Mouse (Mus musculus) frontal cortex, adult 2 months (tissue): Measurements from ENCODE around the gene Rhox7a. TPM values are rescaled to one million over a fixed set of nuclear protein-coding genes. Genes with fewer than 3 reads are reported as not detected.
"Not testable (repeated sequence)": the region's sequence is repeated elsewhere in the genome, so short reads cannot be mapped to it uniquely, and the experiment has no call there.

Experiments
- DNase-seq, 2 experiments: peaks; one replicate each; pipeline ENCODE4 v3.0.0; 2022; ENCODE audit warnings: low spot score in 1 of 2; ENCODE audit errors: extremely low spot score in 1 of 2
- polyA plus RNA-seq: library from polyadenylated mRNA; depleted of rRNA; stranded (reverse); fragments of >200 nt; gene quantifications from 2 replicates; pipeline ENCODE4 v1.2.3, GENCODE M21; 2012; rRNA removed

The Rhox7a gene
- polyA plus RNA-seq = not detected in 2 replicates

DNA sequence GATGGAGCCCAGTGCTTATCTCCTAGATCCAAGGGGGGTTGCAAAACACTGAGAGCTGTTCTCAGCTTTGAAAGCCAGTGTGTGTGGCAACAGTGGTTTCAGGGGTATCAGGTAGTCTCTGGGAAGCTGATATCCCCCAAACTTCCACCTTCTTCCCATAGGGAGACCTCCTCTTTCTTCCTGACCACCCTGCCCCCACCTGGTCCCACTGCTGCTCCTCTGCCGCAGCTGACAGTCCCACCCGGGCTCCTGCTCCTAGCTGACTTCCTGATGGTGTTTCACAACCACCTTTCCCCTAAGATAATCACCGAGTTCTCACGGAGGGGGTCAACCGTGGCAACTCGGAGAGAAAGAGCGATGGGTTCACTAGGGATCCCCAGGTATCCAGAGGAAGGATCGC lies at the start of gene Rhox7a:
Gene Rhox7a (plus strand): TSS at position 301 of the 400 bp plus-strand sequence.
- DNase-seq = not testable (repeated sequence)

- no peak for DNase-seq
These were observed 24.0 kb upstream of the Rhox7a start for GRCm38 (mm10) chrX:37807286-37808080.

DNA sequence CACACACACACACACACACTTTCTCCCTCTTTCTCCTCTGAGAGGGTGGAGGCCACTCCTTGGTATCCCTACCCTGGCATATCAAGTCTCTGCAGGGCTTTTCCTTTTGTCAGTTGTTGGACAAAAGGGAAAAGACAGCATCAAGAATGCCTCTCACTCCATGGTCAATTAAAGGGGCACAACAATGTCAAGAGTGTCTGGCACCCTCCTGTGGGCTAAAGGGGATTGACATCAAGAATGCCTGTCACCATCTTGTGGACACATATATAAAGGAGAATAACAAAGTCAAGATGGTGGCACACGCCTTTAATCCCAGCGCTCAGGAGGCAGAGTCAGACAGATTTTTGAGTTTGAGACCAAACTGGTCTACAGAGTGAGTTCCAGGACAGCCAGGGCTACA lies 22.1 kb upstream of the Rhox7a start:
- DNase-seq = no peak

DNA sequence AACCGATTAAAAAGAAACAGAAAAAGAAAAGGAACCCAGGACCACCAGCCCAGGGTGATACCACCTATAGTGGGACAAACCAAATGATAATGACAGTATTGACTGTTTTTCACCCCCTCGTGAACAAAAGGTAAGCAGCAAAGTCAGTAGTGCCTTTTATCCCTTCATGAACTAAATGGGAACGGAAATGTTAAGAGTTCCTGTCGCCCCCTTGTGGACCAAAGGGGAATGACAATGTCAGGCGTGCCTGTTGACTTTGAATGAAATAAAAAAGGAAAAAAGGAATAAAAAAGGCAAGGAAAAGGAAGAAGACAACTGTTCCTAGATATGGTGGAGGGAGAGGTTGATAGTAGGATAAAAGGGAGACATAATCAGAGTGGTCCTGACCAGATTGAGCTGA lies 20.3 kb upstream of the Rhox7a start:
- DNase-seq = peak in 1 of 2 experiments; percentile 13

GRCm38 (mm10) chrX:37815665-37816064 lies 15.8 kb upstream of the Rhox7a start:
- peak in 1 of 2 experiments; percentile 5 for DNase-seq

- not testable (repeated sequence) for DNase-seq
These were observed 4.9 kb upstream of the Rhox7a start, which contains the start of gene Rhox6 for GRCm38 (mm10) chrX:37826610-37827009. Gene Rhox6, plus strand, starts transcription at chrX:37826910.

DNA sequence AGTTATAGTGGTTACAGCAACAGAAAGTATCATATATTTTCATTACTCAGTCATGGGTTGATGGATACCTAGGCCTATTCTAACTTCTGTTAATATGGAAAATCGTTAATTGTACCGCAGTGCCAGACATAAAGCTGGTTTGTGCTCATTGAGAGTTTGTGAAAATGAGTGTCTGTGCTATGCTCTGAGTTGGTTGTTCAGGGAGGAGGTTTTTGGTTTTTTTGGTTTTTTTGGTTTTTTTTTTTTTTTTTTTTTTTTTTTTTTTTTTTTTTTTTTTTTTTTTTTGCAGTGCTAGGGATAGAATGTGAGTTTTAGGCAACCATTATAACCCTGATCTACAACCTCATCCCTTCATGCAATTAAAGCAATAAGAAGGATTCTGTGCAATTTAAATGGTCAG lies 40.2 kb downstream of the Rhox7a start:
- no peak for DNase-seq

- no peak for DNase-seq
These were observed 47.4 kb downstream of the Rhox7a start, which contains the start of gene Rhox8 for GRCm38 (mm10) chrX:37878844-37879243. Gene Rhox8, minus strand, starts transcription at chrX:37878944.

Other genes starting within 250 kb of the Rhox7a start
- gene Rhox4f, start 224.0 kb upstream of the Rhox7a start, polyA plus RNA-seq = not detected in 2 replicates
- gene Rhox3g, start 203.1 kb upstream of the Rhox7a start, polyA plus RNA-seq = not detected in 2 replicates
- not detected in 2 replicates for gene Rhox2g, start 188.2 kb upstream of the Rhox7a start, polyA plus RNA-seq
- gene Rhox4g, start 180.4 kb upstream of the Rhox7a start, polyA plus RNA-seq = not detected in 2 replicates
- not detected in 2 replicates for gene Rhox3h, start 162.9 kb upstream of the Rhox7a start, polyA plus RNA-seq
- gene Rhox2h, start 158.4 kb upstream of the Rhox7a start, polyA plus RNA-seq = not detected in 2 replicates
- 0.16 and 1.8 TPM in 2 replicates for gene Rhox5, start 26.8 kb upstream of the Rhox7a start, polyA plus RNA-seq
- 0.78 and 2.2 TPM in 2 replicates for gene Rhox6, start 4.8 kb upstream of the Rhox7a start, polyA plus RNA-seq
- gene Rhox8, start 47.3 kb downstream of the Rhox7a start, polyA plus RNA-seq = not detected in 2 replicates
- gene Rhox7b, start 65.5 kb downstream of the Rhox7a start, polyA plus RNA-seq = not detected in 2 replicates
- gene Rhox9, start 70.1 kb downstream of the Rhox7a start, polyA plus RNA-seq = 0.80 and 2.9 TPM in 2 replicates
- gene Btg1-ps1, start 187.1 kb downstream of the Rhox7a start, polyA plus RNA-seq = not detected in 2 replicates
- not detected in 2 replicates for gene Btg1-ps2, start 211.4 kb downstream of the Rhox7a start, polyA plus RNA-seq
- gene Rhox10, start 234.8 kb downstream of the Rhox7a start, polyA plus RNA-seq = not detected in 2 replicates